Mouse (Mus musculus): ENCODE measurements around the gene Fam83g.

Fam83g gene

GRCm38 (mm10) chr11:61674151-61674838 is 9.6 kb upstream of the Fam83g start:
- no peak for DNase-seq (ENCODE audit: low read depth, low spot score)

GRCm38 (mm10) chr11:61674839-61675159 is 9.1 kb upstream of the Fam83g start:
- DNase-seq (ENCODE audit: low read depth, low spot score) = peak; percentile 82

DNA sequence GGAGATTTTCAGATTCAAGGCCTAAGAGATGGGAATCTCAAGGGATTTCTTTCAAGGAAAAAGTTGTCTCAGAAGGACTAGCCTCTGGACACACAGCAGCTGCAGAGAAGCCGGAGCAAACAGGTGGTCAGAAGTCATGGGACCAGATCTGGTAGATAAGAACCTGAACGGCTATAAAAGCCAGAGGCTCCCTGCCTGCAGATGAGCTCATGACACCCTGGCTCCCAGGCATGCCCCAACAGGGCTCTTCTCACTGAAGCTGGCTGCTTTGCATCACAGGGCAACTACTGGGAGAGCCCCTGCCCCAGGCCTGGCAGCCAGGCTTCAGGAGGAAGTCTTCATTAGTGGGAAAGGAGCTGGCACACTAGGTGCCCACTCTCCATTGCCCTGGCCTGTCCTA is 8.6 kb upstream of the Fam83g start:
- no peak for DNase-seq (ENCODE audit: low read depth, low spot score)

GRCm38 (mm10) chr11:61676216-61676854 is 7.6 kb upstream of the Fam83g start:
- DNase-seq (ENCODE audit: low read depth, low spot score) = no peak

DNA sequence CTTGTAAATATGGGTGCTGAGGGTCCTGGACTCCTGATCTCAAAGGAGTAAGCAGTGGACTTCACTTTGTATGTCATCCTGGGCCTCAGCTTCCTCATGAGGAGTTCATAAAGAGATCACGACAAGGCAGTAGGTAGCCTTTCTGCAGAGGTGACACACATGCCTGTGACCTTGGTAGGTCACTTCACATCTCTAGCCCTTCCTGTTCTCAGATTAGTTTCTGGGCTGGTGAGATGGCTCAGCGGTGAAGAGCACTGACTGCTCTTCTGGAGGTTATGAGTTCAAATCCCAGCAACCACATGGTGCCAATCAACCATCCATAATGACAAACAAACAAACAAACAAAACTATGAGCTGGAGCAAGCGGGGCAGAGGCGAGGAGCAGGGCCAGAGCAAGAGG is 6.2 kb upstream of the Fam83g start:
- no peak for DNase-seq (ENCODE audit: low read depth, low spot score)

- no peak for DNase-seq (ENCODE audit: low read depth, low spot score)
These were observed 4.6 kb upstream of the Fam83g start for GRCm38 (mm10) chr11:61679091-61679866.

- DNase-seq (ENCODE audit: low read depth, low spot score) = no peak
These were observed 1.3 kb downstream of the Fam83g start for GRCm38 (mm10) chr11:61685119-61685725.

DNA sequence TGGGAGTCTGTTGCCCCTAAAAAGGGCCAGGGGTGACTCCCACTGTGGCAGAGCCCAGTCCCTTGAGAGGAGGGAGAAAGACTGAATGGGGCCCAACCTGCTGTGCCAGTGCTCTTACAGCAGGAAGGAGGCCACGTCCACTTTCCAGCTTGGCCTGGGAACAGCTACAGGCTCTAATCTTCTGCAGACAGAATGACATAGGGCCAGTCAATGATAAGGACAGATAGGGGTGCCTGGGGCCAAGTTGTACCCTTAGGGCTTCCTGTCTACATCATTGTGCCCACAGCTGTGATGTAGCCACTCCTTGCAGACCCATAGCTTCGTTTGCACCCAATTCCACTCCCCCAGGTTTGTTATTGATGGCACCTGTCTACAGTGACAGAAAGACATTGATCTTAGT is 2.2 kb downstream of the Fam83g start:
- DNase-seq (ENCODE audit: low read depth, low spot score) = no peak

GRCm38 (mm10) chr11:61686906-61687453 is 3.1 kb downstream of the Fam83g start:
- no peak for DNase-seq (ENCODE audit: low read depth, low spot score)

- no peak for DNase-seq (ENCODE audit: low read depth, low spot score)
These were observed 3.7 kb downstream of the Fam83g start for GRCm38 (mm10) chr11:61687595-61687994.

GRCm38 (mm10) chr11:61692996-61693395 is 9.1 kb downstream of the Fam83g start:
- DNase-seq (ENCODE audit: low read depth, low spot score) = no peak

DNA sequence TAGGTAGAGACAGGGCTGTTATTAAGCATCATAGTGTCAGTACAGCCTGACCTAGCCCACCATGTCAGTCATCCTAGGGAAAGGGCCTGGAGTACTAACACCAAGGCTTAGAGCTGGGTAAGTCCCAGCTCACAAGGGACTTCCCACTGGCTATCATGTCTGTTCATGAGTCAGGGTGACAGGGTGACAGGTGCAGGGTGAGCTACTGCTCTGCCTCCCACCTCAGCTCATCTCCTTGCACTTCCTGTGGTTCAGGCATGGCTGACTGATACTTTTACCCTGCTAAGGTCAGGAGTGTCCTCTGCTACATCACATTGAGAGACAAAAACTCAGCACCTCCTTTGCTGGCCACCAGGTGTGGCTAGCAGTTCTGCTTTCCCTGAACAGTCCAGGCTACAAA is 15.0 kb downstream of the Fam83g start:
- no peak for DNase-seq (ENCODE audit: low read depth, low spot score)

DNA sequence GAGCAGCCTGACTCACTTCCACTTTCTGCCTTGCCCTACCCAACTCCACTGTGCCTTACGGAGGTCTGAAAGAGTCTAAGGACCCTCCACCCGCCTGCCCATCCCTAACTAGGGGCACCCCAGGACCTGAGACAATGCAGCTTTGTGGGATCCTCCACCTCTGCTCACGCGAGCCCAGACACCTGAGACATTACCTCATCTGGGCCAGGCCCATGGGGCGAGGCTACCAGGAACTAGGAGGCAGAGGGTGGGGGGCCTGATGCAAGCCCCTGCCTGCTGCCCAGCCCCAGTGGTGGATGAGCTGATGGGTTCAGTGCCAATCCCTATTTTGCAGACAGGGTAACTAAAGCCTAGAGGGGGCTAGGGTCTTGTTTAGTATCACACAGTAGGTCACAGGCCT is 15.6 kb downstream of the Fam83g start:
- DNase-seq (ENCODE audit: low read depth, low spot score) = no peak

DNA sequence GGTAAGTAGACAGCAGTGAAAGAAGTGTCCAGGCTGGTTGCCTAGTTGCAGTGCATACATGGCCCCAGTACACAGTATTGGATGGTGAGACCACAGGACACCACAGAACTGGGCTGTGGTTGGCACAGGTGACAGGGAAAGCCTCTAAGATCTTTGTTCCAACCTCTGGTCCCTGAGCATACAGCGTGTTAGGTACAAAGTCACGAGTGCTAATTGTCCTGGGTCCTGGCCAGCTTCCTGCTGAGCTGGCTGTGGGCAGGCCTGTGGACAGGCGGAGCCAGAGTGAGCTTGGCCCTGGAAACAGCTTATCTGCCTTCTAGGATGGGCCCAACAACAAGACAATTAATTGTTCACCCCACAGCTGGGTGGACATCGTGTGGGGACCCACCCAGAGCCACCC is 16.0 kb downstream of the Fam83g start:
- no peak for DNase-seq (ENCODE audit: low read depth, low spot score)

DNA sequence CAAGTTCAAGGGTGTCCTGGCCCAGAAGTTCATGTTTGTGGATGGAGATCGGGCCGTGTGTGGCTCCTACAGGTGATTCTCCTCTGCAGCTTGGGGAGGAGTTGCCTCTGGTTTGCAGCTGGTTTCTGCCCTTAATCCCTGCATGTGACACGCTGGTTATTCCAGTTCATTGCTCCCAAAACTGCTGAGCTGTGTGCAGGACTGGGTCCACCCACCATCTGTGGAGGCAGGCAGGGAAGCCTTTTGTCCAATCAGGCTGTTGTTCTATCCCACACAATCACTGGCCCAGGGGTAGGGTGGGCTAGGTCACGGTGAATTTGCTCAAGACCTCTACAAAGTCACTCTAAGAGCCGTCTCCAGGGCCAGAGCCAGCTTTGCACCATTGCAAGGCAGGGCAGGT is 17.8 kb downstream of the Fam83g start:
- DNase-seq (ENCODE audit: low read depth, low spot score) = peak; percentile 15

DNA sequence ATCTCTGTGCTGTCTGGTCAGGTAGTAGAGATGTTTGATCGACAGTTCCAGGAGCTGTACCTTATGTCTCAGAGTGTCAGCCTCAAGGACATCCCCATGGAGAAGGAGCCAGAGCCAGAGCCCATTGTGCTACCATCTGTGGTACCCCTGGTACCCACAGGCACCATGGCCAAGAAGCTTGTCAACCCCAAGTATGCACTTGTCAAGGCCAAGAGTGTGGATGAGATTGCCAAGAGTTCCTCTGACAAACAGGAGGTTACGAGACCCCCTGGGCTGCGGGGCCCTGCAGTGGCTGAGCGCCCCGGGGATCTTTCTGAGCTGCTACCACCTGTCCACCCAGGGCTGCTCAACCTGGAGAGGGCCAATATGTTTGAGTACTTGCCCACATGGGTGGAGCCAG is 18.6 kb downstream of the Fam83g start:
- DNase-seq (ENCODE audit: low read depth, low spot score) = no peak

DNA sequence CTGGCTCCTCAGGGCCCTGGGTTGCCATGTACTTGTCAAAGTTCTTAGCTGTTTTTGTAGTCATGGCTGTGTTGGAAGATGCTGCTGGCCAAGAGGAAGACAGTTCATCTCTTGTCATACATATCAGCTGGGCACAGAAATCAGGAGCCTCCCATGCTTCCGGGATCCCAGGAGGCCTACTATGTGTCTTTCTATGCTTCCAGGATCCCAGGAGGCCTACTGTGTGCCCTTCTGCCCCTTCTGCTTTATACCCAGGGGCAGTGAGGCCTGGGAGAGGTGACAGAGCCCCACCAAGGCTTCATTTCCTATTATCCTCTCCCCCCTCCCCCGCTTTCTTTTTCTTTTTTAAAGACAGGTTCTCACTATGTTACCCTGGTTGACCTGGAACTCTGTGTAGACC is 21.7 kb downstream of the Fam83g start:
- DNase-seq (ENCODE audit: low read depth, low spot score) = no peak

DNA sequence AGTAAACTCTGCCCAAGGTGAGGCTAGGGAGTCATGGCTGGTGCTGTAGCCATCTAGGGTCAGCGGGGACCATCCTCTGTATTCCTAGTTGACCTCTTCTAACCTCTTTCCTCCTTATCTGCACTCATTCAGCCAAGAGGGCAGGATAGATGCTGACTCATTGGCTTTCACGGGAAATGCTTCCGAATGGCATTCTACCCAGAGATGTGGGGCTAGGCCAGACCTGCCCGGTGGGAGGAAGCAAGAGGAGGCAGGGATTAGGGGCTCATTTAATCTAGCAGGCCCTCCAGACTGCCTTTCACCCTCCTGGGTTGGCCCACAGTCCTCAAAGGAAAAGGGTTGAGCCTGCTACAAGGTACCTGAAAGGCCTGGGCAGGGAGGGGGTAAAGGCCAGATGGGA is 22.3 kb downstream of the Fam83g start:
- DNase-seq (ENCODE audit: low read depth, low spot score) = no peak

- no peak for DNase-seq (ENCODE audit: low read depth, low spot score)
These were observed 25.0 kb downstream of the Fam83g start for GRCm38 (mm10) chr11:61708928-61709327.

GRCm38 (mm10) chr11:61713157-61713855 is 29.4 kb downstream of the Fam83g start:
- DNase-seq (ENCODE audit: low read depth, low spot score) = no peak

- DNase-seq (ENCODE audit: low read depth, low spot score) = peak; percentile 87
These were observed 30.6 kb downstream of the Fam83g start for GRCm38 (mm10) chr11:61714346-61715117.

All from mesoderm, embryonic 11.5 days (tissue).